Mouse (Mus musculus) heart, postnatal 0 days (tissue): ENCODE measurements around the gene Zbtb1.

Source experiments
- CTCF ChIP-seq: IDR thresholded peaks from 2 replicates; pipeline ENCODE4 v1.5.1; 2016; ENCODE audit warnings: antibody characterized with exemption, control low read depth, low read depth
- EP300 ChIP-seq: IDR thresholded peaks from 2 replicates; pipeline ENCODE4 v1.6.1; 2016; ENCODE audit warnings: antibody characterized with exemption, low read depth

DNA sequence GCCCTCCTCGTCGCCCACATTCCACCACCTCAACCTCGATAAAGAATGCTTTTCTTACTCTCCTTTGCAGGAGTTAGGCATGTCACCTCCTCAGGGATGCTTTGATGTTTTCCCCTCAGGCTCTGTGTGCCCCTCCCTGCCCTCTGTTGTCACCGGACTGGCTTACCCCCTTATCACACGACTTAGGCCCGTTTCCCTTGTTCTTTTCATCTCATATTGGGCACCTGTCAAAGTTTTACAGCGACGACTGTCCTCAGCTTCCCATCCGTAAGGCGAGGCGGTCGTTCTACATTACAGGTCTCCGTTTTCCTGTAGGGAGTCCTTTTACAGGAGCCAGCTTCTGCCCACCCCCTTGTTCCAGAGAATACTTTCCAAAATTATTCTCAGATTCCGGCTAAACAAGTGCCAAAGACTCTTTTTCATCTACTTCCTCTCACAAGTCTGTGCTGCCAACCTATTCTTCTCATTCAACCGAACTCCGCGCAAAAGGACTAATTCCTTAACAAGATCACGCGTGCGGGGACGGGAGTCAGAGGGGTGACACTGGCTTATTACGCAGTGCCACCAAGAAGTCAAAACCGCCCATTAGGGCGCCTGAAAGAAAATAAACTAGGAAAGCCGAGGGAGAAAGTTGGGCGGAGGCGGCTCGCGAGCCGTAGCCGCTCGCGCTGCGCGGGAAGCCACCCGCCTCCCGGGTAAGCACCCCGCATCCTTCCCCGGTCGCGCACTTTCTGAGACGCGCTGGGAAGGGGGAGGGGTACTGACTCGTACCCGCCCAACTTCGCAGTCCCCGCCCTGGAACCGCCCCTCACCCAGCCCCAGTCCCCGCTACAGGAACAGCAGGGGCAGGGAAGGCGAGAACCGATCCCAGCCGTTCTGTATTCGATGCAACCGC is 33.2 kb downstream of the Zbtb1 start:
- TF ChIP-seq CTCF (no peak), EP300 (no peak; the same call in 1 of the 2 replicates)
